Mouse (Mus musculus) ovary, adult 18-20 months (tissue): ENCODE results near the gene Ctnnbip1.
A peak's percentile ranks its signal among the peaks of the same experiment; 100 is the strongest.
"Not testable (repeated sequence)": the region's sequence is repeated elsewhere in the genome, so short reads cannot be mapped to it uniquely, and the experiment has no call there.

Experiments
- DNase-seq: peaks from one replicate; pipeline ENCODE4 v3.0.0; 2022; ENCODE audit warnings: low spot score, mixed read lengths

The Ctnnbip1 gene

GRCm38 (mm10) chr4:149586783-149587595, 69.0 kb downstream of the Ctnnbip1 start:
- no peak for DNase-seq

- DNase-seq = no peak
Observed at GRCm38 (mm10) chr4:149587596-149588168, 69.6 kb downstream of the Ctnnbip1 start.

- no peak for DNase-seq
Observed at GRCm38 (mm10) chr4:149590200-149590599, 72.2 kb downstream of the Ctnnbip1 start.

GRCm38 (mm10) chr4:149591486-149591885, 73.5 kb downstream of the Ctnnbip1 start:
- no peak for DNase-seq

GRCm38 (mm10) chr4:149594913-149595581, 77.0 kb downstream of the Ctnnbip1 start:
- DNase-seq = no peak

GRCm38 (mm10) chr4:149597641-149598208, 79.7 kb downstream of the Ctnnbip1 start:
- DNase-seq = no peak

GRCm38 (mm10) chr4:149599549-149599948, 81.5 kb downstream of the Ctnnbip1 start:
- no peak for DNase-seq

GRCm38 (mm10) chr4:149600130-149600529, 82.1 kb downstream of the Ctnnbip1 start:
- DNase-seq = no peak

GRCm38 (mm10) chr4:149601484-149601883, 83.4 kb downstream of the Ctnnbip1 start:
- DNase-seq = no peak

GRCm38 (mm10) chr4:149602236-149602635, 84.2 kb downstream of the Ctnnbip1 start:
- no peak for DNase-seq

- DNase-seq = no peak
Observed at GRCm38 (mm10) chr4:149603860-149604259, 85.8 kb downstream of the Ctnnbip1 start.

- DNase-seq = no peak
Observed at GRCm38 (mm10) chr4:149604518-149604917, 86.5 kb downstream of the Ctnnbip1 start.

GRCm38 (mm10) chr4:149606056-149606455, 88.0 kb downstream of the Ctnnbip1 start:
- DNase-seq = no peak

- DNase-seq = no peak
Observed at GRCm38 (mm10) chr4:149606766-149607358, 88.8 kb downstream of the Ctnnbip1 start.

GRCm38 (mm10) chr4:149607591-149608308, 89.7 kb downstream of the Ctnnbip1 start:
- no peak for DNase-seq

GRCm38 (mm10) chr4:149608309-149608638, 90.2 kb downstream of the Ctnnbip1 start:
- no peak for DNase-seq

- DNase-seq = peak; percentile 42
Observed at GRCm38 (mm10) chr4:149609256-149610025, 91.4 kb downstream of the Ctnnbip1 start.

- DNase-seq = no peak
Observed at GRCm38 (mm10) chr4:149611376-149612044, 93.5 kb downstream of the Ctnnbip1 start.

- DNase-seq = not testable (repeated sequence)
Observed at GRCm38 (mm10) chr4:149613497-149613896, 95.5 kb downstream of the Ctnnbip1 start.

GRCm38 (mm10) chr4:149614869-149615268, 96.8 kb downstream of the Ctnnbip1 start:
- DNase-seq = no peak
